Mouse (Mus musculus): ENCODE data around the gene Gpr171. TPM values are rescaled to one million over a fixed set of nuclear protein-coding genes. Genes with fewer than 3 reads are reported as not detected.
"Not testable (repeated sequence)": the region's sequence is repeated elsewhere in the genome, so short reads cannot be mapped to it uniquely, and the experiment has no call there.

The Gpr171 gene
- 0.20 and 0.27 TPM in 2 replicates for polyA plus RNA-seq (2015; fragmentation: Nextera tagmentation; extraction: Ambion mirVana)

DNA sequence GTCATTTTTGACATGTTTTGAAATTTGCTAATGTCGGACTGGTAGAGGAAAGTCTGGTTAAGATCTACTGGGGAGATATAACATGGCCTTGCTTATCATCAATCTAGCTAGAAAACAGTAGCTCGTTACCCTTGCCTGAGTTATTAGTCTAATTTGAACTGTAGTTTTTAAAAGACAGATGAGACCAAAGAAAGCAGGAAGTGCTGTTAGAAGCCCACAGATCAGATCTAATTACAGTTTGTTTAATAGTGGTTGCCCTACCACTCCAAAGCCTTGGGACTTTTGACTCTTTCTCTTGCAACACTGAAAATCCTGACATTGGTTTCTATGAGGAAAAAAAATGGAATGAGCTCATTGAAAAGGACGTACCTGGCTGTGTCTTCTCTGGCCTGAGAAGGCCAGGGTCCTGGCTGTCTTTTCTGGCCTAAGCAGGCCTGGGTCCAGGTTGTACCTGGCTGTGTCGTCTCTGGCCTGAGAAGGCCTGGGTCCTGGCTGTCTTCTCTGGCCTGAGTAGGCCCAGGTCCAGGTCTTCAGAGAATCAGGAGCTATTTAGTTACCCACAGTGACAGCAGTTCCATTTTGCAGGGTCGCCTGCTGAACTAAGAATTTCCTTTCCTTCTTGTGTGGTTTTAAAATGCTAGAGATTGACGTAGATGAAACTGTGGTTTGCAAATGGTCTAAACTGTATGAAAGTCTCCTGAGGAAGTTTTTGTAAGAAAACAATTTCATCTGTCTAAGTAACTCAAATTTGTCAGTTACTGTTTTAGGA lies at the start of gene Gpr171:
Gene Gpr171 (minus strand): TSS at position 604 of the 769 bp plus-strand sequence.
- WGBS, result 64% methylated on average over 6 of the region's 6 CpGs

DNA sequence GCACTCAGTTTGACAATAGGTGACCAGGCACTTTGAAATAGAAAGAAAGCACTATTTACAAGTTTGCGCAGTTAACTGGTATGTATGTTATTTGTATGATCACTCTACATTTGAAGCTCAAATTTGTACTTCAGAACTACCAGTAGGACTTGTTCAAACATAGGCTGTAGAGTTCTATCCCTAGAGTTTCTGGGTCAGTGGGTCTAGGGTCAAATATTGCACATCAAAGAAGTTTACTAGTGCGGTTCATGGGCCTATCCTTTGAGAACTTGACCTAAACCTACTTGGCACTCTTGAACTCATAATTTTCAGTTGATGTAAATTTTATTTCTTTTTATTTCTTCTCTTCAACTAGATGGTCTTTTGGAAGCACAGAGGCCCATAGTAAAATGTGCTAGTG lies 49.0 kb upstream of the Gpr171 start:
- Histone ChIP-seq H3K27me3 (ENCODE audit: insufficient read depth, low read length) (no peaks in the 10 kb centered on the region), H3K36me3 (ENCODE audit: insufficient read depth, low read length) (no peaks in the 10 kb centered on the region), H3K9me3 (replicated peaks; ENCODE audit: low read length) (no peaks in the 10 kb centered on the region), H3K4me2 (ENCODE audit: low read length) (no peak overlapping the region), H3K4me1 (replicated peaks; ENCODE audit: insufficient read depth, low read length) (no peaks in the 10 kb centered on the region), H3K27ac (no peak overlapping the region), H3K4me3 (replicated peaks; ENCODE audit: low read depth, low read length) (no peak overlapping the region), H3K9ac (ENCODE audit: low read depth, low read length) (no peak overlapping the region)
- ATAC-seq (replicated peaks; ENCODE audit: low FRiP score, low read depth) (no peak), DNase-seq (ENCODE audit: low spot score) (no peak)
- TF ChIP-seq CTCF (IDR thresholded peaks at IDR 0.05; ENCODE audit: low read depth), result no peak
- 91% methylated on average over 2 of the region's 2 CpGs for WGBS

More for the DNA sequence above, at the start of gene Gpr171:
- DNase-seq (ENCODE audit: low spot score) (no peak), ATAC-seq (replicated peaks; ENCODE audit: low FRiP score, low read depth) (no peak)
- Histone ChIP-seq H3K36me3 (ENCODE audit: insufficient read depth, low read length) (no peaks in the 10 kb centered on the region), H3K4me3 (replicated peaks; ENCODE audit: low read depth, low read length) (no peak within 1 kb of the TSS), H3K27me3 (ENCODE audit: insufficient read depth, low read length) (no peaks in the 10 kb centered on the region), H3K4me2 (ENCODE audit: low read length) (no peak within 1 kb of the TSS), H3K9me3 (replicated peaks; ENCODE audit: low read length) (no peaks in the 10 kb centered on the region), H3K4me1 (replicated peaks; ENCODE audit: insufficient read depth, low read length) (no peaks in the 10 kb centered on the region), H3K9ac (ENCODE audit: low read depth, low read length) (no peak within 1 kb of the TSS), H3K27ac (no peak within 1 kb of the TSS)
- TF ChIP-seq CTCF (IDR thresholded peaks at IDR 0.05; ENCODE audit: low read depth), result no peak

DNA sequence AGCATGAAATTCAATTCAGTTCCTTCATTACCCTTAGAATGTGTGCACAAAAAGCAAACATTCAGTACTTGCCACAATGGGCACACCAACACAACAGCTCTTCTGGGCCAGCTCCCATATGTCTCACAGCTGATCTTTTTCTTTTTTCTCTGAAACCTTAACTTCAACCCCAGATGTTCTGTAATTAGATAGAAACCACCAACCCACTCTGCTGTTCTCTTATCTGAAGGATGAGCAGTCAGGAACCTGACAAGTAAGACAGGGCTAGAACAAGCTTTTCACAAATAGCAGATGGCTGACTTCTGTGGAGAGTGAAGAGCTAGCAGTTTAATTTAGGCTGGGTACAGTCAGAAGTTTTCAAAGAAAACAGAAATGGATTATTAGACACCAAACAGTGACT lies 48.0 kb upstream of the Gpr171 start:
- no peak for TF ChIP-seq CTCF (IDR thresholded peaks at IDR 0.05; ENCODE audit: low read depth)
- no peaks in the 10 kb centered on the region for H3K4me1 ChIP-seq (replicated peaks; ENCODE audit: insufficient read depth, low read length)
- ATAC-seq (replicated peaks; ENCODE audit: low FRiP score, low read depth) (no peak), DNase-seq (ENCODE audit: low spot score) (no peak)
- no peak overlapping the region for H3K9ac ChIP-seq (ENCODE audit: low read depth, low read length)
- H3K36me3 ChIP-seq (ENCODE audit: insufficient read depth, low read length), result no peaks in the 10 kb centered on the region
- H3K4me3 ChIP-seq (replicated peaks; ENCODE audit: low read depth, low read length), result no peak overlapping the region
- H3K4me2 ChIP-seq (ENCODE audit: low read length), result no peak overlapping the region
- no peak overlapping the region for H3K27ac ChIP-seq
- no peaks in the 10 kb centered on the region for H3K9me3 ChIP-seq (replicated peaks; ENCODE audit: low read length)
- no peaks in the 10 kb centered on the region for H3K27me3 ChIP-seq (ENCODE audit: insufficient read depth, low read length)

DNA sequence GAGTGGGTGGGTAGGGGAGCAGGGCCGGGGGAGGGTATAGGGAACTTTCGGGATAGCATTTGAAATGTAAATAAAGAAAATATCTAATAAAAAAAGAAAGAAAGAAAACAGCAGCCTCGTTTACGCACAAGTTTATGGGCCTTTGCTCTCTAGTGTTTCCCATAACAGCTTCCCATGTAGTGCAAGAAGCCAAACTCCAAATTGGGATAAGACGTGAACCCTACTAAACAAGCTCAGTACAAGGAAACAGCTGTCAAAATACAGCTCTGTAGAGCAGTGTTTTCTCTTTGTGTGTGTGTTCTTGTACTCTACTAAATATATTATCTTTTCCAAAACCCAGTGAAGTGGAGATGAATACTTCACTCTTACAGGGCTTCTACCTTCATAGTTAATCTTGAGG lies 43.6 kb upstream of the Gpr171 start:
- DNase-seq (ENCODE audit: low spot score), result peak; percentile 81
- H3K27ac ChIP-seq, result 0 out of 2 replicates have a peak overlapping the region, but pooled peaks have one; percentile 2
- H3K9me3 ChIP-seq (replicated peaks; ENCODE audit: low read length), result no peaks in the 10 kb centered on the region
- H3K4me2 ChIP-seq (ENCODE audit: low read length), result no peak overlapping the region
- H3K4me3 ChIP-seq (replicated peaks; ENCODE audit: low read depth, low read length), result no peak overlapping the region
- no peak for ATAC-seq (replicated peaks; ENCODE audit: low FRiP score, low read depth)
- H3K4me1 ChIP-seq (replicated peaks; ENCODE audit: insufficient read depth, low read length), result no peaks in the 10 kb centered on the region
- no peak for TF ChIP-seq CTCF (IDR thresholded peaks at IDR 0.05; ENCODE audit: low read depth)
- no peaks in the 10 kb centered on the region for H3K36me3 ChIP-seq (ENCODE audit: insufficient read depth, low read length)
- H3K27me3 ChIP-seq (ENCODE audit: insufficient read depth, low read length), result no peaks in the 10 kb centered on the region
- 19% methylated on average over 5 of the region's 5 CpGs for WGBS
- H3K9ac ChIP-seq (ENCODE audit: low read depth, low read length), result no peak overlapping the region

DNA sequence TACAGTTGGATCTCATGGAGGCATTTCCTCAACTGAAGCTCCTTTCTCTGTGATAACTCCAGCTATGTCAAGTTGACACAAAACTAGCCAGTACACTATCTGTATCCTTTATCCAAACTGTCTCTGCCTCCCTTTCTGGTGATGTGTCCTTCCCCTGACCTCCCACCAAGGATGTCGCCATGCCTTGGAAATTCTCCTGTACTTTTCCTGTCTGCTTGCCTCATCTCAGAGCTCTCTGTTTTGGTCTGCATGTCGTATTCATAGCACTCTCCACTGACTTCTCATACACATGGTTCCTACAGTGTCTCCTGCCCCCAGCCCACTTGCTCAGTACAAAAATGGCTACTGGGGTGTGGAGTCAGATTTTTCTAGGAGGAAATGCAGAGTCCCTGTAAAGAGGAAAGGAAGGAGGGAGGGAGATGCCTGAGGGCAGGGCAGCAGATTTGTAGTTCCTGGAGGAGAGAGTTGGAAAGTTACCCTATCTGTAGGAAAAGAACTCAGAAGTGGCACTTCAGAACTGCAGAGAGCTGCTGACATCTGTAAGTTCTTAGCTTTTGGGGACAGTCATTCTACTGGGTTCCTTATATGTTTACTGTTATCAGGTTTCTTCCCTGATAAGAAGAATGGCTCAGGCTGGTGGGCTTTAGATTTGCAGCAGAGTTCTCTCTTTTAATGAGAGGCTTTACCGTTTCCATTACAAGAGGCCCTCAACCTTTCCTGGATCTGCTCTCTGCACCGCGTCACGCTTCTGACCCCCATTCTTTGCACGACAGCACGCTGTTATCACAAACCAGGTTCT lies 40.1 kb upstream of the Gpr171 start:
- ATAC-seq (replicated peaks; ENCODE audit: low FRiP score, low read depth) (no peak), DNase-seq (ENCODE audit: low spot score) (no peak)
- Histone ChIP-seq H3K27ac (no peak overlapping the region), H3K9me3 (replicated peaks; ENCODE audit: low read length) (no peaks in the 10 kb centered on the region), H3K4me3 (replicated peaks; ENCODE audit: low read depth, low read length) (no peak overlapping the region), H3K4me2 (ENCODE audit: low read length) (no peak overlapping the region), H3K36me3 (ENCODE audit: insufficient read depth, low read length) (no peaks in the 10 kb centered on the region), H3K4me1 (replicated peaks; ENCODE audit: insufficient read depth, low read length) (no peaks in the 10 kb centered on the region), H3K9ac (ENCODE audit: low read depth, low read length) (no peak overlapping the region), H3K27me3 (ENCODE audit: insufficient read depth, low read length) (no peaks in the 10 kb centered on the region)
- no peak for TF ChIP-seq CTCF (IDR thresholded peaks at IDR 0.05; ENCODE audit: low read depth)
- WGBS, result 77% methylated on average over 8 of the region's 8 CpGs

DNA sequence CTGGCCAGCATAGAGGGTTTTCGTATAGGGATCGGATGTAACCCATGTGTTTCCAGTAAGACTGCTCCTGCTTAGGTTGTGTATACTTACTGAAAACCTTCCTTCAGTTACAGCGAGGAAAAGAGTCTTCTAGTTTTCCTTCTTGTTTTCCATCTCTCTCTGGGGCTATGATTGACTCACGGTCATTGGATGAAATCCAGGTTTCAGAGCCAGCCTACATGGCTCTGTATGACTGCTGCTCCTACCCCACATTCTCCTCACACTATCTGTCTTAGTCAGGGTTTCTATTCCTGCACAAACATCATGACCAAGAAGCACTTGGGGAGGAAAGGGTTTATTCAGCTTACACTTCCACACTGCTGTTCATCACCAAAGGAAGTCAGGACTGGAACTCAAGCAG lies 39.3 kb upstream of the Gpr171 start:
- not testable (repeated sequence) for H3K27me3 ChIP-seq (ENCODE audit: insufficient read depth, low read length); H3K4me2 ChIP-seq (ENCODE audit: low read length); H3K4me3 ChIP-seq (replicated peaks; ENCODE audit: low read depth, low read length); H3K27ac ChIP-seq; DNase-seq (ENCODE audit: low spot score); H3K4me1 ChIP-seq (replicated peaks; ENCODE audit: insufficient read depth, low read length); H3K36me3 ChIP-seq (ENCODE audit: insufficient read depth, low read length); H3K9me3 ChIP-seq (replicated peaks; ENCODE audit: low read length); H3K9ac ChIP-seq (ENCODE audit: low read depth, low read length); ATAC-seq (replicated peaks; ENCODE audit: low FRiP score, low read depth)
- 87% methylated on average over 4 of the region's 4 CpGs for WGBS

All from kidney, postnatal 0 days (tissue).